Mouse (Mus musculus): Measurements from ENCODE around the gene Dnaaf5. TPM values are rescaled to one million over a fixed set of nuclear protein-coding genes. Genes with fewer than 3 reads are reported as not detected.

The Dnaaf5 gene
- polyA plus RNA-seq (2015; fragmentation: Nextera tagmentation; extraction: Ambion mirVana), result 4.7 and 5.3 TPM in 2 replicates

- DNase-seq (ENCODE audit: low spot score), result peak; percentile 100
- peak; percentile 96 for ATAC-seq (replicated peaks; ENCODE audit: low FRiP score, low read depth)
- H3K9ac ChIP-seq (ENCODE audit: low read depth, low read length), result peak within 1 kb of the TSS; percentile 64
These were observed at the start of gene Dnaaf5, which contains the start of gene Prkar1b for GRCm38 (mm10) chr5:139149681-139150602. Dnaaf5 (plus strand) TSS chr5:139150223. Prkar1b (minus strand) TSS chr5:139150001.

DNA sequence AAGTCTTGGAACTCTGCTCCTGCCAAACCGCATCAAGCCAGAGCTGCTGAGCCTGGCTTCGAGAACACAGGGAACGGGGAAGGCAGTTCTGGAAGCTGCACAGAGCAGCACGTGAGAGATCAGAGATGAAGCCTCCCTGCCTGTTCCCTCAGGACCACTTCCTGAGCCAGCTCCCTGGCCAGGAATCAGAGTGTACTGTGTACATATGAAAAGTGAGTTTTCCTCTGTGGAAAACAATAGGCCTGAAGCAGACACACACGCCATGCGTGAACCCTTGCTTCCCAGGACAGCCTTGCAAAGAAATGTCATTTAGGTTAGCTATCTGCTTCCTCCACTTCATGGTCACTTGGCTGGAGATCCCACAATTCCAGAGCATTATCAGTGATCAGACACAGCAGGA, 48.2 kb upstream of the Dnaaf5 start:
- Histone ChIP-seq H3K36me3 (ENCODE audit: insufficient read depth, low read length) (no peaks in the 10 kb centered on the region), H3K4me1 (replicated peaks; ENCODE audit: insufficient read depth, low read length) (0 out of 2 replicates have a peak, but pooled peaks cover 3% of the 10 kb centered on the region), H3K4me2 (ENCODE audit: low read length) (no peak overlapping the region), H3K9ac (ENCODE audit: low read depth, low read length) (no peak overlapping the region), H3K9me3 (replicated peaks; ENCODE audit: low read length) (no peaks in the 10 kb centered on the region), H3K27ac (no peak overlapping the region), H3K4me3 (replicated peaks; ENCODE audit: low read depth, low read length) (no peak overlapping the region), H3K27me3 (ENCODE audit: insufficient read depth, low read length) (no peaks in the 10 kb centered on the region)
- TF ChIP-seq CTCF (IDR thresholded peaks at IDR 0.05; ENCODE audit: low read depth), result no peak
- WGBS, result 72% methylated on average over 6 of the region's 6 CpGs
- DNase-seq (ENCODE audit: low spot score), result no peak
- ATAC-seq (replicated peaks; ENCODE audit: low FRiP score, low read depth), result no peak

More at GRCm38 (mm10) chr5:139149681-139150602, at the start of gene Dnaaf5, which contains the start of gene Prkar1b:
- WGBS, result under 1% methylated on average over 70 of the region's 87 CpGs
- Histone ChIP-seq H3K4me3 (replicated peaks; ENCODE audit: low read depth, low read length) (peak within 1 kb of the TSS; percentile 68), H3K9me3 (replicated peaks; ENCODE audit: low read length) (no peaks in the 10 kb centered on the region), H3K4me2 (ENCODE audit: low read length) (peak within 1 kb of the TSS; percentile 86), H3K27me3 (ENCODE audit: insufficient read depth, low read length) (no peaks in the 10 kb centered on the region), H3K4me1 (replicated peaks; ENCODE audit: insufficient read depth, low read length) (0 out of 2 replicates have a peak, but pooled peaks cover 3% of the 10 kb centered on the region), H3K27ac (peak within 1 kb of the TSS; percentile 66), H3K36me3 (ENCODE audit: insufficient read depth, low read length) (peaks cover 28% of the 10 kb centered on the region)
- no peak for TF ChIP-seq CTCF (IDR thresholded peaks at IDR 0.05; ENCODE audit: low read depth)

GRCm38 (mm10) chr5:139107815-139108214, 42.2 kb upstream of the Dnaaf5 start:
- Histone ChIP-seq H3K27me3 (ENCODE audit: insufficient read depth, low read length) (no peaks in the 10 kb centered on the region), H3K27ac (no peak overlapping the region), H3K4me3 (replicated peaks; ENCODE audit: low read depth, low read length) (no peak overlapping the region), H3K9me3 (replicated peaks; ENCODE audit: low read length) (no peaks in the 10 kb centered on the region), H3K4me1 (replicated peaks; ENCODE audit: insufficient read depth, low read length) (no peaks in the 10 kb centered on the region), H3K4me2 (ENCODE audit: low read length) (no peak overlapping the region), H3K36me3 (ENCODE audit: insufficient read depth, low read length) (no peaks in the 10 kb centered on the region), H3K9ac (ENCODE audit: low read depth, low read length) (no peak overlapping the region)
- ATAC-seq (replicated peaks; ENCODE audit: low FRiP score, low read depth) (no peak), DNase-seq (ENCODE audit: low spot score) (no peak)
- peak; percentile 68 for TF ChIP-seq CTCF (IDR thresholded peaks at IDR 0.05; ENCODE audit: low read depth)
- 77% methylated on average over 9 of the region's 9 CpGs for WGBS

- Histone ChIP-seq H3K27ac (no peak overlapping the region), H3K9me3 (replicated peaks; ENCODE audit: low read length) (no peaks in the 10 kb centered on the region), H3K36me3 (ENCODE audit: insufficient read depth, low read length) (no peaks in the 10 kb centered on the region), H3K4me3 (replicated peaks; ENCODE audit: low read depth, low read length) (no peak overlapping the region), H3K27me3 (ENCODE audit: insufficient read depth, low read length) (no peaks in the 10 kb centered on the region), H3K4me1 (replicated peaks; ENCODE audit: insufficient read depth, low read length) (no peaks in the 10 kb centered on the region), H3K9ac (ENCODE audit: low read depth, low read length) (no peak overlapping the region), H3K4me2 (ENCODE audit: low read length) (no peak overlapping the region)
- no peak for TF ChIP-seq CTCF (IDR thresholded peaks at IDR 0.05; ENCODE audit: low read depth)
- WGBS, result 88% methylated on average over 2 of the region's 2 CpGs
- no peak for DNase-seq (ENCODE audit: low spot score)
- ATAC-seq (replicated peaks; ENCODE audit: low FRiP score, low read depth), result no peak
These were observed 39.7 kb upstream of the Dnaaf5 start for GRCm38 (mm10) chr5:139110140-139110855.

GRCm38 (mm10) chr5:139111991-139112390, 38.0 kb upstream of the Dnaaf5 start:
- H3K27me3 ChIP-seq (ENCODE audit: insufficient read depth, low read length), result no peaks in the 10 kb centered on the region
- H3K4me2 ChIP-seq (ENCODE audit: low read length), result no peak overlapping the region
- no peaks in the 10 kb centered on the region for H3K9me3 ChIP-seq (replicated peaks; ENCODE audit: low read length)
- H3K4me1 ChIP-seq (replicated peaks; ENCODE audit: insufficient read depth, low read length), result no peaks in the 10 kb centered on the region
- H3K27ac ChIP-seq, result no peak overlapping the region
- TF ChIP-seq CTCF (IDR thresholded peaks at IDR 0.05; ENCODE audit: low read depth), result no peak
- H3K9ac ChIP-seq (ENCODE audit: low read depth, low read length), result no peak overlapping the region
- H3K4me3 ChIP-seq (replicated peaks; ENCODE audit: low read depth, low read length), result no peak overlapping the region
- 71% methylated on average over 9 of the region's 9 CpGs for WGBS
- DNase-seq (ENCODE audit: low spot score) (no peak), ATAC-seq (replicated peaks; ENCODE audit: low FRiP score, low read depth) (no peak)
- H3K36me3 ChIP-seq (ENCODE audit: insufficient read depth, low read length), result no peaks in the 10 kb centered on the region

DNA sequence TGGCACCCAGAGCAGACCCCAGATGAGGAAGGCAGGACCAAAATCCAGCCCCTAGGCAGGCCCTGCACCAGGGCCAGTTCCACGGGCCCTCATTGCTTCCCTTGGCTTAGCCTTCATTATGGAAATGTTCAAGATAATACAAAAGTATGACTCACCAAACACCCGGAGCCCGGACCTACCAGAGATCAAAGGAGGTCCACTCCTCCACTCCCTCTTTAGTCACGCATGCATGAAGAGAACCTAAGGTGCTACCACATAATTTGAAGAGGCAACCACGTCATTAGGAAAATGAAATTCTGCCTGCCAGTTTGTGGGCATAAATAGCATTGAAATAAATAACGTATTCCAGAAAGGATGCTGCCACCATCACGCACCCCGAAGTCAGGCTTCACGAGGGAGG, 37.6 kb upstream of the Dnaaf5 start:
- H3K27ac ChIP-seq, result no peak overlapping the region
- no peak overlapping the region for H3K4me3 ChIP-seq (replicated peaks; ENCODE audit: low read depth, low read length)
- no peak for TF ChIP-seq CTCF (IDR thresholded peaks at IDR 0.05; ENCODE audit: low read depth)
- no peak for ATAC-seq (replicated peaks; ENCODE audit: low FRiP score, low read depth)
- H3K4me1 ChIP-seq (replicated peaks; ENCODE audit: insufficient read depth, low read length), result no peaks in the 10 kb centered on the region
- DNase-seq (ENCODE audit: low spot score), result no peak
- no peaks in the 10 kb centered on the region for H3K9me3 ChIP-seq (replicated peaks; ENCODE audit: low read length)
- no peak overlapping the region for H3K9ac ChIP-seq (ENCODE audit: low read depth, low read length)
- H3K36me3 ChIP-seq (ENCODE audit: insufficient read depth, low read length), result no peaks in the 10 kb centered on the region
- 53% methylated on average over 9 of the region's 9 CpGs for WGBS
- no peak overlapping the region for H3K4me2 ChIP-seq (ENCODE audit: low read length)
- H3K27me3 ChIP-seq (ENCODE audit: insufficient read depth, low read length), result no peaks in the 10 kb centered on the region

Measured in kidney, postnatal 0 days (tissue).